Mouse (Mus musculus) c-Kit-positive CD71-negative TER-119-negative erythroid progenitor cells, embryonic 14.5 days (primary cell): ENCODE data around the gene Usb1.

ENCODE experiments used
- DNase-seq: peaks from one replicate; pipeline ENCODE4 v3.0.0-alpha.2; 2013; ENCODE audit warnings: low read depth

Usb1 gene

DNA sequence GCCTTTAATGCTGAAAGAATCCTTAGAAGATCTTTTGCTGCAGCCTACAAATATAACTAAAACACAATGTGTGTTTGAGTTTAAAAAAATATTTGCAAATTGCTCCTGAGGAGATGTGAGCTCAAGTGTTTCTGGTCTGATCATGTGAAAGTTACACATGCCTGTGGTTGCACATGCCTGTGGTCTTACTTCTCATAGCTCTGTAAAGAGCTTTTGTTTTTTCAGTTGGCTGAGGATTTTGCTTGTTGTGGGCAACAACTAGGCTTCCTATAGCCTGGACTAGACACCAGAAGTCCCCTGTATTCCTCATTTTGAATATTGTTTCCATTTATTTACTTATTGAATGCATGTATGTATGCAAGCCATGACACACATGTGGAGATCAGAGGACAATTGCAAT, 4.3 kb downstream of the Usb1 start:
- DNase-seq, result no peak

DNA sequence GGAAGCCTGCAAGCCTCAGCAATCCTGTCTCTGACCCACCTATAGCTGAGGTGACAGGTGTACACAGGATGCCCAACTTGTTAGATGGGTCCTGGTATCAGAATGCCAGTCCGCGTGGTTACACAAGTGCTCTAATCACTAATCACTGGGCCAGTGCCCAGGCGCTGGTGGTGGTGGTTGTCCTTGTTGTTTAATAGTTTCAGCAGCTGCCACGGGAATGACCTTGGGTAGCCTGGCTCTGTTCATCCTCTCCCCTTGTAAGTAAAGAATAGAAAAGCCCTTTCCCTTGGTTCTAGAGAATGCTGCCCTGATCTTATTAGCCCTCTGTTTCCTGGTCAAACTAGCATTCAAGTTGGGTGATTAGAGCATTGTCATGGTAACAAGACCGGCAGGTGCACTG, 9.6 kb downstream of the Usb1 start:
- DNase-seq, result no peak

DNA sequence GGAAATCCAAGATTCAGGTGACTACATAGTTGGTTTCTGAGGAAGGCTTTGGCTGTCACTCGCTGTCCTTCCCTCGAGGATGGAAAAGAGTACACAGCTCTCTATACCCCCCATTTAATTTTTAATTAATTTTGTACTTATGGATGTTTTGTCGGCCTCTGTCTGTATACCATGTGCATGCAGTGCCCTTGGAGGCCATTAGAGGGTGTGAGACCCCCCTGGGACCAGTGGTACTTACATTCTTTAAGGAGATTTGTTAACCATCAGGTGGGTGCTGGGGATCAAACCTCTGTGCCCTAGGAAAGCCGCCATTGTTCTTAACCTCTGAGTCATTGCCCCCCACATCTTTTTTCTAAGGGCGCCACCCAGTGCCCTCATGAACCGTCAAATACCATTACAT, 12.6 kb downstream of the Usb1 start:
- DNase-seq, result no peak

DNA sequence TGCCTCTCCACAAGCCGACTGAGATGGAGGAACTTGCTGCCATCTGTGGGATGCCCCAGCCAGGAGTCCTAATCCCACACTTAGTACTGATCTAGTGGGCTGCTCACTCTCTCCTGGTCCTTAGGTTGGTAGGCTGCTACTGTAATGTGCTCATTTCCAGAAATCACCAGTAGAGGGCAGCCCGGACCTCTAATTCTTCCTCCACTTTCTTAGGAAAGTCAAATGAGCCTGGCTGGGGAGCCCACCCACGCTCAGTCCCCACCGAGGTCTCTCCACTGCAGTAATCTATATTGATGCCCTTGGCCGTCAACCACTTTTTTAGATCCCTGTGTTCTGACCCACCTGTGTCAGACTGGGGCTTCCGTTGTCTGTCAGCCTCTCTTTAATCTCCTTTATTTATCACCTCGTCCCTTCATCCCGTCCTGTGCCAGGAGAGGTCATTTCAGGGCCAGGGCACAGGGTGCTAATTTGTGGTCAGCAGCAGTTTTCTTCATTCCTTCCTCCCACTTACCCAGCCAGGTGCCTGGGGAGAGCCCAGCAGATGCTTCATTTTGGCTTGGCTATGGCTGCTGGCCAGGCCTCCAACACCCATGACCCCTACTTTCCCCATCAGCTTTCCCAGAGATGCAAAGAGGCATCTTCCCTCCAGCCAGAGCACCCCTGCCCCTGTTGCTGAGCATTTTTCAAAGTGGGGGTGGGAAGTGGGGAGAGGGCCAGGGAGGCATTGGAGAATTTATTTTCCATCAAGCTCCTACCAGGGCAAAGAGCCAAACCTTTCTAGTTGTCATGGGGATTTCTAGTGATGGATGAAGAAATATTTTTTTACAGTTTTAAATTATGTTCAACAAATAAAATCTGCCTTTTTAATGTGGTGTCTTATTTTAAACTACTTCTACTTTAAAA, 14.8 kb downstream of the Usb1 start:
- DNase-seq, result no peak

DNA sequence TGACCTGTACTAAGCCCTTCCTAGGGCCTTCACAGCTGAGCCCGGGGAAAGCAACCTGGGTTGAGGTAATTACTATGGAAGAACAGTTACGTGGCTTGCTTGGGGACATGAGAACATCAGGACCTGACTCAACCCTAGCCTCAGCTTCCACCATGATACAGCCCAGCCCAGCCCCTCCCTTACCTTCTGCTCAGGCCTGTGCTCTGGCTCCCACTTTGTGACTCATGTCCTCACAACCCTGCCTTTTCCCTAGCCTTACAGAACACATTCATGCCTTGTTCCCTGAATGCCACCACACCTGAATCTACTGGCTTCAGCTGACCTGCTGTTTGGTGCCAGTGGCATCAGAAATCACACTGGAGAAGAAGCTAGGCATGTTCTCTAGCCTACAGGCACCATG, 16.3 kb downstream of the Usb1 start:
- no peak for DNase-seq

DNA sequence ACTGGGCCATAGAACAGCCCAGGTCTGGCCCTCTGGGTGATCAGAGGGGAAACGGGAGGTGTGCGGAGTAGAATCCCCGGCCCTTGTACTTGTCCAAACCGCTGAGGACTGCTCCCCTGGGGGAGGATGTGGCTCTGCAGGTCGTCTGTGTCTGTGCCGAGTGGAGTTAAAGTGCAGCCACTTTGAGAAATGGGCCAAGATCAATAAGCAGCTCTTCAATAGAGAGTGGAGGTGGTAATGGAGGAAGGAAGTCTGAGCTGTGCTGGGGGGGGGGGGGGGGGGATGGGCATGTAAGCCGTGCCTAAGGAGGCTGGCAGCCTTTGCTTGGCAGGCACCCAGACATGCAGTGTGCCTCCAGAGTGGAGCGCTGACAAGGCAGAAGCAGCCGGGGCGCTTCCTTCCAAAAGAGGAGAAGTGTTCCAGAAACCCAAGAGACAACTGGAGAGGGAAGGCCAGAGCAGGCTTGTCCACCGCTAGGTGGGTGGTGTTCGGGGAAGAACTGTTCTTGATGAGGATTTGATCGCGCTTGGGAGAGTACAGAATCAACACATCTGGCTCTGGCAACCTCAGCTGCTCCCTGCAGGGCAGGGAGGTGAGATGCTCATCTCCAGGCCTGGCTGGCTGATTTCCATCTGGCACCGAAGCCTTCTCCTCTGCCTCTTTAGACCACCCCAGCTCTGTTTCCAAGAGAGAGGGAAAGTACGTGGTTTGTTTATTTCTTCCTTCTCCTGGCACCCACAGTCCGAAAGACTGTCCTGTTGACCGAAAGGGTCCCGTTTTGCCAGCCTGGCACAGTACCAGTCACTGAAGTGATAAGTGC, 16.9 kb downstream of the Usb1 start:
- DNase-seq, result no peak

DNA sequence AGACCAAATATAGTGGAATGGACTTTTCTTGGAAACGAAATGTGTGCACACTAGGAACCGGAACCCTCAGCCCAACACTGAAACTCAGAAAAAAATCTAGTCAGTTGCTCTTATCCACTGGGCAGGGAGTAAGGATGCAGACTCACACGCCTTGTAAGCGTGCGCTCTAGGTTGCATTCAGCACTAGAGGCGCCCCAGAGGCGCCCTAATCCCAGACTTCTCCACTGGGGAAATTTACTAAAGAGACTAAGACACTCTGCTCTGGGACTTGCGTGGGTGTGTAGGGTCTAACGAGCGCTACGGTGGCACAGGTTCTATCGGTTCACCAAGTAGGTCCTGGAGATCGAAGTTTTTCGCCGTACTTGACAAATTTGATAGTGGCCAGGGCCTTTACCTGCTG, 19.4 kb downstream of the Usb1 start:
- no peak for DNase-seq

DNA sequence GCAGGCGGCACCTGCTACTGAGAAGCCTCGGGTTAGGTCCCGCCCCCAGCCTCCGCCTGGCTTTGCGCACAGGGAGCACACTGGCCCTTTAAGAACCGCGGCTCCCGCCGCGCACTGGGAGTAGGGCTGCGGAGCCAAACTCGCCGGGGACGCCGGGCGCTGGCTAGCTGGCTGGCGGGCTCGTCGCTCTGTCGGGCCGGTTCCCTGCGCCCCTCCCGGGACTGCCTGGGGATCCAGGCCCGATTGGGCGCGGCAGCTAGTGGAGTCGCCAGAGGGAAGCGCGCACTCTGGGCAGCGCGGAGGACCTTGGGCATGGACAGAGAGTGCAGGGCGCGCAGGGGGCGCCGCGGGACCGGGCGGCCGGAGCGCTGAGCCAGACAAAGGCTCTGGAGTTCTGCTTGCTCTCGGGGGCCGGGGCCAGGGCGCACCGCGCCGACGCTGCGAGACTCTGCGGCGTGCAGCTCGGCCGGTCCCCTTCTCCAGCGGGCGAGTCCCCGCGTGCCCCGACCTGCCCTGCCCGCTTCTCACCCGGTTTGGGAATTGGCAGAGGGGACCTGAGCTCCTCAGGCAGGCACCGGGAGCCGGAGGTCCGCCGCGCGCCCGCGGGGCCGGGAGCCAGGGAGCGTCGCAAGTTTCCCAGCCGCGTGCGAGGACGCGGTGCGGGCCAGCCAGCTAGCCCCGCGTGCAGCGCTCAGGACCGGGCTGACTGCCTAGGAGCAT, 20.2 kb downstream of the Usb1 start, which contains the start of gene Mmp15:
Gene Mmp15, plus strand, starts transcription at position 118 of the 720 bp plus-strand sequence.
- DNase-seq, result no peak

DNA sequence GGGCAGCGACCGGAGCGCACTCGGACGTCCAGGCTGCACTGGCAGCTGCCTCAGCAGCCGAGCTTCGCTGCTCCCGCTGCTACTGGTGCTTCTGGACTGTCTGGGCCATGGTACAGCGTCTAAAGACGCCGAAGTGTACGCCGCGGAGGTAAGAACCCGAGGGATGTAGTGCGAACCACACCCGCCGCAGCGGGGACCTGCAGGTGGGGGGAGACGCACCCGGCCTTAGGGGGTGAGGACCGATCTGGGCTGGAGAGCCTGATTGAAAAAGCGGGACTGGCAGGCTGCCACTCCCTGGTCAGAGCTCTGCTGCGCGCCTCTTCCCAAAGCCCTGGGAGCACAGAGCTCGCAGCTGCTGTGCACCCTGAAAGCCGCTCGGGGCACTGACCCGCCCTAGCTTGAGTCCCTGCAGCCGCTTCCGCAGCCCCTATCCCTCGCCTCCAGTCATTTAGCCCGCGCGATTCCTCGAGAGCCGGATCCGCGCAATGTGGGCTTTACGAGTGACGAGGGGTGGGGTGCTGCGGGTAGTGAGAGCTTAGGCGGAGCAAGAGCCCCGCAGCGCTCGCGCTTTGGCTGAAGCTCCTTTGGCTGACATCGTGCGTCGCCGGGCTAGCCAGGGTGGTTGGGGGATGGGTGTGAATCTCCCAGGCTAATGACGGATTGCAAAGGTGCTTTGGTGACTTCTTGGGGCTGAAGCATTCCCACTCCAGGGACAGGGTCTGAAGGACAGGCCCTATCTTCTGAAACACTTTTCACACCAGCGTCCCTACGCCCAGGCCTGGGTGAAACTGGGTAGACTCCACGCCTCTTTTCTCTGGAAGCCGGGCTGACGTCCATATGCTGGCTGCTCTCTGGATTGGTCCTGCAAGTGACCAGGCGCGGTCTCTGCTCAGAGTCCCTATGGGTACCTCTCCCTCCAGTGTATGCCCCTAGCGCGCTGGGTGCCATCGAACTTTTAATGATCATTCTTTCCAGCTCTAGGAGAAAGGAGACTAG, 21.1 kb downstream of the Usb1 start:
- no peak for DNase-seq

DNA sequence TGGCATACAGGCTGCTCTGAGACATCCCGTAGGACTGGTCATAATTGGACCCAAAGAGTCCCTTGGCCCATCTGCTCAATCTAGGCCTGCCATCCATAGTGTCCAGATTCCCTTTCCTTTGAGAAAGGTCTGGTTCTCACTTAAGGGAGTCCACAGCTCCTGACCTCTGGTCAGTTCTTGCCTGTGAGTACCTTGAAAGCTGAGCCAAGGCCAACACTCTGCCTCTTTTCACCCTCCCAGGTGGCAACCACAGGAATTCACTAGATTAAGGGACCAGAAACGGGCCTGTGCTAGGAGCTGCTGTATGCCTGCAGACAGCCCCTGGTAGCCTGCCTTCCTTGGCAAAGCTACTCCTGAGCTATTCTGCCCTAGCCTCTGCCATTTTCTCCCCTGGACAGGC, 22.5 kb downstream of the Usb1 start:
- no peak for DNase-seq

DNA sequence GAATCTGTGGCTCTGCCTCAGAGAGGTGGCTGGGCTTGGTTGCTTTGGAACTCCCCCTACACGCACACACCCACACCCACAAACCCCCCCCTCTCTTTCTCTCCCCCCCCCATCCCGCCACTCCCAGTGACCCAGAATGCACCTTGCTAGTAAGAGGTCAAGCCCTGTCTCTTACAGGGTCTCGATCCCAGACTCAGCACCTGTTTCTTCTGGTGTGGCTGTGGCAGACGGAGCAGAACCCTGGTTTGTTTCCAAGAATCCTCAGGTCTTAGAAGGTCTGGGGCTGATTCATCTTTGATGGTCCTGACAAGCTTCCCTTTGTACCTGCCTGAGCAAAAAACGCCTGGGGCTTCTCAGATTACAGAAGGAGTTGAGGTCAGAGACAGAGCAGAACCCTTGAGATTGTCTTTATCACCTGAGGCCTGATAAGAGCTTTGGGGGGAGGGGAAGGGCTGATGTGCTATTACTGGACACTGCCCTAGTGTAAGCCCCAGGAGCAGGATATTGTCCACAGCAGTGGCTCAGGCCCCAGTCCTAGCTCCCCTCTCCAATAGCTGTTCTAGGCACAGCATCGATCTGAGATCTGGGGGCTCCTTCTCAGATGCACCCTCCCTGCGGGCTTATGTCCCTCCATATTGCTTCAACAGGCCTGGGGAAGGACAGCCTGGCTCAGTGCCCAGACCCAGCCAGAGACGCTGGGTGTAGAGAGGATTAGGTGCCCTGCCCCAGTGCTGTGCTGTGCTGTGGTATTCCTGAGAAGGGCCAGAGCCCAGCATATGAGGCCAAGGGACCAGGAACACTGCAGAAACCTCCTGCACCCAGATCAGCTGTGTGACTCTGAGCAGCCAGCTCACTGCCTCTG, 26.7 kb downstream of the Usb1 start:
- no peak for DNase-seq

DNA sequence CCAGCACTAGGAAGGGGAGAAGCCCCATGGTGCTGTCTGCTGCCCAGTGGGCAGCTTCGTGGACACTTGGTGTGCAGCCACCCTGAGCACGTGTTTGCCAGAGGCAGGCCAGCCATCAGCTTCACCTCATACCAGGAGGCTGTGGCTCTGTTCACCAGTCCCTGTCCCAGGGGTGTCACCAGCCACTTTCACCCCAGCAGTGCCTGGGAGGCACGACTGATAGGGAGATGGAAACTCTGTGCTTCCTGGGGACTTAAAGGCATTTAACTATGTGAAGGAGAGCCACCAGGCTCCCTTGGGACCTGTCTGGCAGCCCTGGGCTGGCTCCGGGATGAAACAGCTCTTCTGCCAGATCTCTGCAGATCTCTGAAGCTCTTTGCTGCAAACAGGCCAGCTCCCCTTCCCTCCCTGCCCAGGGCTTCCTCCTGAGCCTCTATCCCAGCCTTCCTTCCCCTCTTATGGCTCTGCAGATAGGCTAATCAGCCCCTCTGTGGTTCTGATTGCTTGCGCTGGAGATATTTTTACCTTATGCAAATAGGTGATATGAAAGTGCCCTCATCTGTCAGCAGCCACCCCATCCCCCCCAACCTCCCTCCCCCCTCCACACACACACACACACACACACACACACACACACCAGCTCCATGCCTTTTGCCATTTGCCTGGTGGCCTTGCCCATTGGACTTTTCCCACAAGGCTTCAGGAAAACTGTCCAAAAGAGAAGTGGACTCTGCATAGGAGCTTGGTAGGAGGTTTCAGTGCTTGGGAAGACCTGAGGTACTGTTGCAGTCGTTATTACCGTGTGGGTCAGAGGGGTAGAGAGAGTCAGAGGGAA, 28.3 kb downstream of the Usb1 start:
- no peak for DNase-seq

DNA sequence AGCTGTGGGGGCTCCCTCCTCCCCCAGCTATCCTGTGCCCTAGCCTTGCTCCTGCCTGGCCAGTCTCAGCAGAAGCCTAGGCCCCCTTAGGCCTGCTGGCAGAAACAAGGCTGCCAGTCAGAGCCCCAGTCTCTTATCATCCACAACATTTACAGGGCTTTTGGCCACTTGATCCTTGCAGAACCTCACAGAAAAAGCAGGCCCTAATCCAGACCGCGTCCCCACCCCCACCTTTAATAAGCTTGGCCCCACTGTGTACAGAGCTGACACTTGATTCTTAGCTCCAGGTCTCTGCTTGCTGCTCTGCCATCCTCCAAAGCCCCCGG, 28.9 kb downstream of the Usb1 start:
- DNase-seq, result no peak

DNA sequence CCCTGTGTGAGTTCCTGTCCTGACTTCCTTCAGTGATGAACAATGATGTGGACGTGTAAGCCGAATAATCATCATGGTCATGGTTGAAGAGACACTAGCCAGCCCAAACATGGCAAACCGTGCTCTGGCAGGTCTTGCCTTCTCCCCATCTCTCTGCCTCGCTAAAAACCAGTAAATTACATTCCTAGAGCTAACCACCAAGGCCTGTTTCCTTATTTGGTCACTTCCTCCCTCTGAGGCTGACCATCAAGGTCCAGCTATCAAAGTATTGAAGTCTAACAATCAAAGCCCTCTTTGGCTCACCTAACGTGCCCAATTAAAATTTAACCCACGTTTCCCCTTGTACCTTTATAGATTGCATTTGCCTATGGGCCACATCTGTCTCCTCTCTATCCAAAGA, 30.2 kb downstream of the Usb1 start:
- DNase-seq, result no peak

DNA sequence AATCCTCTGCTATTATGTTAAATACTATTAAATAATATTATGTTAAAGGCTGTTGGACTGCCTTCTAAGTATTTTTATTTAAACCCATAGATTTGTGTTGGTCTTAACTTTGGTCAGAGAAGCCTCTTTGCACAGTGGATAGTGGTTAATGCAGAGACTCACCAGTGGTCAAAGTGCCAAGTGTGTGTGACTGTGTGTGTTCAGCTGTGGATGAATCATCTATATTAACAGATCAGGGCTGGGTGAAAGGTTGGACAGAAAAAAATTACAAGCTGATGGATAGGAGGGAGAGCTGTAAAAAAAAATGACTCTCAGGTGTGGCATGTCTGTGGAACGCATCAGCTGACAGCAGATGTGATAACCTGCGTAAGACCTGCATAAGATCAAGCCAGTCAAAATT, 31.8 kb downstream of the Usb1 start:
- no peak for DNase-seq

DNA sequence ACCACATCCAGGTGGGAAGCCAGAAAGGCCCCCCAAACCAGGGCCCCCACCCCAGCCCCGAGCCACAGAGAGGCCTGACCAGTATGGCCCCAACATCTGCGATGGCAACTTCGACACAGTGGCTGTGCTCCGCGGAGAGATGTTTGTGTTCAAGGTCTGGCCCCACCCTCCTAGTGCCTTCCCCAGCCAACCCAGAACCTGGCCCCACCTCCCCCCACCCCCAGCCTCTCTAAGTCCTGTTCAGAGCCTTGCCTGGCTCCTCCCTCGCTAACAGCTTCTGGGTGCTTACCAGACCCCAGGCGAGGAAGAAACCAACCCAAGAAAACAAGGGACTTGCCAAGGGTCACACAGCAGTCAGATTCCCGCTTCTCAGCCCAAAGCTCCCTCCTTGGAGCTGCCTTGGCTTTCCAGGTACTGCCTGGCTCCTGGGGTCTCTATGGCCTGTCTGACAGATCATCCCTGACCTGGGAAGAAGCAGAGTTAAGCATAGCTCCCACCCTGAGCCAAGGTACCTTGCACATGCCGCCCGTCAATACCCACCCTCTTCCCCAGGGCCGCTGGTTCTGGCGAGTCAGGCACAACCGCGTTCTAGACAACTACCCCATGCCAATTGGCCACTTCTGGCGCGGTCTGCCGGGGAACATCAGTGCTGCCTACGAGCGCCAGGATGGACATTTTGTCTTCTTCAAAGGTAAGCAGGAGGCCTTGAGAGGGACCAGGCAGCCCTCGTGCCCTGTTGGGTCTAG, 37.7 kb downstream of the Usb1 start:
- DNase-seq, result no peak

DNA sequence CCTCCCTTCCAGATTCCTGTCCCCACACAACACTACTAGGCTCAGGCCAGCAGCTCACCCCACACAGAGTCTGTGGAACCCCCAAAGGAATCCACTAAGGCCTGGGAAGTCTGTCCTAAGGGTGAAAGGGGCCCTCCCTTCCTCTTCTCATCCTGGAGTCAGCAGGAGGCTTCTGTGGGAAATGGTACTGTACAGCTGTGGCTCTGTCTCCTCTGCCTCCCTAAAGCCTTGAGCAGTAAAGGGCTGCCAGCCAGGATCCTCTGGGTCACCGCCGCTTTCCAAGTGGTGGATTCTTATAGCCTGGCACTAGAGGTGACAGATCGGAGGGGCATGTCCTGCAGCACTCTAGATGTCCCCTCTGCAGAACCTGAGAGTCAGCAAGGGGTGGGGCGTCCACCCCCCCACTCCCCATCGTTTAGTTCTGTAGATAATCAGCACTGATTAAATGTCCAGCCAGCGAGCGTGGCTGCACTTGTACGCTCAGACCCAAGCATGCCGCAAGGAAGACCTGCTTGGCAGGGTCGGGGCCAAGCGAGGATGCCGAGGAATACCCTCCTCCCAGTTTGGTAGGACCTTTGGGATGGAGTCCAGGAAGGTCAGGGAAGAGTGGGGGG, 41.4 kb downstream of the Usb1 start:
- no peak for DNase-seq

DNA sequence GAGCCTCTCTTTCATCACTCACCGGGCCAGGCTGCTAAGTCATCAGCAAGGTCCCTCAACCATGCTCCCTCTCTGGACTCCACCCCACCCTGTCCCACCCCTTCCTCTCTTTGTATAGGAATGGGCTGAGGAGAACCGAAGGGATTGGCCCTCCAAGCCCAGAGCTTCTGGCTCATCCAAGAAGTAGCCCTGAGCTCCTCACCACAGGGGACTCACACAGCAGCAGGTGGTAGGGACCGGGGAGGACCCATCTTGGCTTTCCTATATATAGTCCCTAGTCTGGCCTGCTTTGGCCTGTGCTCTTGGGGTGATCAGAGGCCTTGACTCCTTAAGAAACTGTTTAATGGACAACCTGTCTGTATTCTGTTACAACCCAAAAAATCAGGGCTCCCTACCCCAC, 42.3 kb downstream of the Usb1 start:
- DNase-seq, result no peak
